Mouse (Mus musculus): ENCODE data around the gene Aplp2. TPM values are rescaled to one million over a fixed set of nuclear protein-coding genes. Genes with fewer than 3 reads are reported as not detected.

Aplp2 gene
- polyA plus RNA-seq, 1 experiment from 2014 or later = 220 TPM

GRCm38 (mm10) chr9:31212500-31213008 lies 939 bp upstream of the Aplp2 start:
- ATAC-seq (replicated peaks; ENCODE audit: low FRiP score, low TSS enrichment, low read depth) (no peak), DNase-seq (ENCODE audit: low spot score) (no peak)
- no peaks in the 10 kb centered on the region for H3K27me3 ChIP-seq (replicated peaks; ENCODE audit: control insufficient read depth, insufficient read depth, low read length)
- no peaks in the 10 kb centered on the region for H3K36me3 ChIP-seq (ENCODE audit: control insufficient read depth, insufficient read depth, low read length)
- H3K4me3 ChIP-seq (ENCODE audit: low read depth, low read length) = peak overlapping the region; percentile 92
- H3K27ac ChIP-seq (ENCODE audit: low read depth) = peak overlapping the region; percentile 74
- peaks cover 17% of the 10 kb centered on the region for H3K4me1 ChIP-seq (replicated peaks; ENCODE audit: control insufficient read depth, insufficient read depth, low read length)
- peak overlapping the region; percentile 85 for H3K4me2 ChIP-seq (ENCODE audit: low read length)
- peak overlapping the region; percentile 58 for H3K9ac ChIP-seq (ENCODE audit: low read length)
- 32% methylated on average over 12 of the region's 12 CpGs for WGBS
- H3K9me3 ChIP-seq (ENCODE audit: control insufficient read depth, low read length) = no peaks in the 10 kb centered on the region

- H3K9me3 ChIP-seq (ENCODE audit: control insufficient read depth, low read length) = no peaks in the 10 kb centered on the region
- peak; percentile 82 for DNase-seq (ENCODE audit: low spot score)
- peak overlapping the region; percentile 92 for H3K4me3 ChIP-seq (ENCODE audit: low read depth, low read length)
Observed at GRCm38 (mm10) chr9:31210749-31211689, 596 bp downstream of the Aplp2 start.

GRCm38 (mm10) chr9:31210163-31210562 lies 1.5 kb downstream of the Aplp2 start:
- 22% methylated on average over 7 of the region's 7 CpGs for WGBS
- Histone ChIP-seq H3K27ac (ENCODE audit: low read depth) (no peak overlapping the region), H3K4me3 (ENCODE audit: low read depth, low read length) (peak overlapping the region; percentile 92), H3K36me3 (ENCODE audit: control insufficient read depth, insufficient read depth, low read length) (no peaks in the 10 kb centered on the region), H3K27me3 (replicated peaks; ENCODE audit: control insufficient read depth, insufficient read depth, low read length) (no peaks in the 10 kb centered on the region), H3K4me1 (replicated peaks; ENCODE audit: control insufficient read depth, insufficient read depth, low read length) (peaks cover 27% of the 10 kb centered on the region), H3K9ac (ENCODE audit: low read length) (peak overlapping the region; percentile 82; the same call in 1 of the 2 replicates), H3K9me3 (ENCODE audit: control insufficient read depth, low read length) (no peaks in the 10 kb centered on the region), H3K4me2 (ENCODE audit: low read length) (peak overlapping the region; percentile 87)
- no peak for DNase-seq (ENCODE audit: low spot score)
- no peak for ATAC-seq (replicated peaks; ENCODE audit: low FRiP score, low TSS enrichment, low read depth)

More at GRCm38 (mm10) chr9:31210749-31211689, 596 bp downstream of the Aplp2 start:
- WGBS = 1% methylated on average over 88 of the region's 93 CpGs
- H3K27ac ChIP-seq (ENCODE audit: low read depth) = peak overlapping the region; percentile 82
- peak overlapping the region; percentile 87 for H3K4me2 ChIP-seq (ENCODE audit: low read length)
- no peaks in the 10 kb centered on the region for H3K36me3 ChIP-seq (ENCODE audit: control insufficient read depth, insufficient read depth, low read length)
- peak; percentile 59 for ATAC-seq (replicated peaks; ENCODE audit: low FRiP score, low TSS enrichment, low read depth)
- H3K4me1 ChIP-seq (replicated peaks; ENCODE audit: control insufficient read depth, insufficient read depth, low read length) = peaks cover 24% of the 10 kb centered on the region
- no peaks in the 10 kb centered on the region for H3K27me3 ChIP-seq (replicated peaks; ENCODE audit: control insufficient read depth, insufficient read depth, low read length)
- H3K9ac ChIP-seq (ENCODE audit: low read length) = peak overlapping the region; percentile 82

- peaks cover 30% of the 10 kb centered on the region for H3K4me1 ChIP-seq (replicated peaks; ENCODE audit: control insufficient read depth, insufficient read depth, low read length)
- H3K9me3 ChIP-seq (ENCODE audit: control insufficient read depth, low read length) = no peaks in the 10 kb centered on the region
- ATAC-seq (replicated peaks; ENCODE audit: low FRiP score, low TSS enrichment, low read depth) (no peak), DNase-seq (ENCODE audit: low spot score) (no peak)
- H3K4me2 ChIP-seq (ENCODE audit: low read length) = peak overlapping the region; percentile 87; the same call in 1 of the 2 replicates
- H3K4me3 ChIP-seq (ENCODE audit: low read depth, low read length) = no peak overlapping the region
- H3K36me3 ChIP-seq (ENCODE audit: control insufficient read depth, insufficient read depth, low read length) = no peaks in the 10 kb centered on the region
- 97% methylated on average over 1 of the region's 1 CpGs for WGBS
- no peak overlapping the region for H3K9ac ChIP-seq (ENCODE audit: low read length)
- H3K27ac ChIP-seq (ENCODE audit: low read depth) = no peak overlapping the region
- no peaks in the 10 kb centered on the region for H3K27me3 ChIP-seq (replicated peaks; ENCODE audit: control insufficient read depth, insufficient read depth, low read length)
Observed at GRCm38 (mm10) chr9:31209502-31209901, 2.1 kb downstream of the Aplp2 start.

- H3K27me3 ChIP-seq (replicated peaks; ENCODE audit: control insufficient read depth, insufficient read depth, low read length) = no peaks in the 10 kb centered on the region
- no peak overlapping the region for H3K4me3 ChIP-seq (ENCODE audit: low read depth, low read length)
- H3K9ac ChIP-seq (ENCODE audit: low read length) = no peak overlapping the region
- no peak overlapping the region for H3K4me2 ChIP-seq (ENCODE audit: low read length)
- ATAC-seq (replicated peaks; ENCODE audit: low FRiP score, low TSS enrichment, low read depth) = no peak
- WGBS = 79% methylated on average over 3 of the region's 3 CpGs
- no peaks in the 10 kb centered on the region for H3K36me3 ChIP-seq (ENCODE audit: control insufficient read depth, insufficient read depth, low read length)
- H3K27ac ChIP-seq (ENCODE audit: low read depth) = no peak overlapping the region
- H3K9me3 ChIP-seq (ENCODE audit: control insufficient read depth, low read length) = no peaks in the 10 kb centered on the region
- DNase-seq (ENCODE audit: low spot score) = no peak
- H3K4me1 ChIP-seq (replicated peaks; ENCODE audit: control insufficient read depth, insufficient read depth, low read length) = peaks cover 28% of the 10 kb centered on the region
Observed at GRCm38 (mm10) chr9:31207732-31208131, 3.9 kb downstream of the Aplp2 start.

GRCm38 (mm10) chr9:31204722-31205121 lies 6.9 kb downstream of the Aplp2 start:
- H3K27ac ChIP-seq (ENCODE audit: low read depth) = no peak overlapping the region
- peaks cover 19% of the 10 kb centered on the region; the same call in 1 of the 2 replicates for H3K4me1 ChIP-seq (replicated peaks; ENCODE audit: control insufficient read depth, insufficient read depth, low read length)
- H3K4me2 ChIP-seq (ENCODE audit: low read length) = no peak overlapping the region
- no peak overlapping the region for H3K4me3 ChIP-seq (ENCODE audit: low read depth, low read length)
- no peaks in the 10 kb centered on the region for H3K27me3 ChIP-seq (replicated peaks; ENCODE audit: control insufficient read depth, insufficient read depth, low read length)
- no peaks in the 10 kb centered on the region for H3K9me3 ChIP-seq (ENCODE audit: control insufficient read depth, low read length)
- 46% methylated on average over 6 of the region's 6 CpGs for WGBS
- no peaks in the 10 kb centered on the region for H3K36me3 ChIP-seq (ENCODE audit: control insufficient read depth, insufficient read depth, low read length)
- DNase-seq (ENCODE audit: low spot score) (no peak), ATAC-seq (replicated peaks; ENCODE audit: low FRiP score, low TSS enrichment, low read depth) (no peak)
- H3K9ac ChIP-seq (ENCODE audit: low read length) = no peak overlapping the region

- H3K4me1 ChIP-seq (replicated peaks; ENCODE audit: control insufficient read depth, insufficient read depth, low read length) = peaks cover 12% of the 10 kb centered on the region; the same call in 1 of the 2 replicates
- no peaks in the 10 kb centered on the region for H3K9me3 ChIP-seq (ENCODE audit: control insufficient read depth, low read length)
- H3K36me3 ChIP-seq (ENCODE audit: control insufficient read depth, insufficient read depth, low read length) = no peaks in the 10 kb centered on the region
- H3K27ac ChIP-seq (ENCODE audit: low read depth) = no peak overlapping the region
- H3K4me3 ChIP-seq (ENCODE audit: low read depth, low read length) = no peak overlapping the region
- ATAC-seq (replicated peaks; ENCODE audit: low FRiP score, low TSS enrichment, low read depth) = no peak
- no peaks in the 10 kb centered on the region for H3K27me3 ChIP-seq (replicated peaks; ENCODE audit: control insufficient read depth, insufficient read depth, low read length)
- no peak overlapping the region for H3K4me2 ChIP-seq (ENCODE audit: low read length)
- 83% methylated on average over 16 of the region's 16 CpGs for WGBS
- DNase-seq (ENCODE audit: low spot score) = no peak
- no peak overlapping the region for H3K9ac ChIP-seq (ENCODE audit: low read length)
Observed at GRCm38 (mm10) chr9:31203571-31204210, 7.9 kb downstream of the Aplp2 start.

- WGBS = 85% methylated on average over 6 of the region's 6 CpGs
- DNase-seq (ENCODE audit: low spot score) (no peak), ATAC-seq (replicated peaks; ENCODE audit: low FRiP score, low TSS enrichment, low read depth) (no peak)
- Histone ChIP-seq H3K9ac (ENCODE audit: low read length) (no peak overlapping the region), H3K4me3 (ENCODE audit: low read depth, low read length) (no peak overlapping the region), H3K27me3 (replicated peaks; ENCODE audit: control insufficient read depth, insufficient read depth, low read length) (no peaks in the 10 kb centered on the region), H3K27ac (ENCODE audit: low read depth) (no peak overlapping the region), H3K36me3 (ENCODE audit: control insufficient read depth, insufficient read depth, low read length) (no peaks in the 10 kb centered on the region), H3K4me2 (ENCODE audit: low read length) (no peak overlapping the region), H3K9me3 (ENCODE audit: control insufficient read depth, low read length) (no peaks in the 10 kb centered on the region), H3K4me1 (replicated peaks; ENCODE audit: control insufficient read depth, insufficient read depth, low read length) (peaks cover 12% of the 10 kb centered on the region; the same call in 1 of the 2 replicates)
Observed at GRCm38 (mm10) chr9:31203068-31203467, 8.5 kb downstream of the Aplp2 start.

Measured in intestine, embryonic 14.5 days (tissue).